Mouse (Mus musculus) spleen, adult 2 months (tissue): Measurements from ENCODE around the gene Usp12.

Experiments used
- CTCF ChIP-seq: fragments of 200-500 bp; IDR thresholded peaks from 2 replicates; pipeline ENCODE4 v1.5.1; 2011; ENCODE audit warnings: mild to moderate bottlenecking, inconsistent platforms; ENCODE audit not compliant: insufficient read depth, insufficient read length, insufficient replicate concordance; ENCODE audit errors: extremely low read depth
- POLR2A ChIP-seq: fragments of 200-500 bp; IDR thresholded peaks from 2 replicates; pipeline ENCODE4 v1.6.1; 2011; ENCODE audit warnings: low read depth, low read length, inconsistent platforms

GRCm38 (mm10) chr5:146705411-146705810 is 89.4 kb downstream of the Usp12 start:
- no peak for TF ChIP-seq CTCF
- TF ChIP-seq POLR2A = no peak
